Mouse (Mus musculus) MEL (cell line): ENCODE measurements around the gene Myf5.

Experiments used
- MAX ChIP-seq: IDR thresholded peaks from 2 replicates; pipeline ENCODE4 v1.6.1; 2011; ENCODE audit warnings: low read length, improper control_type of control experiment
- POLR2A ChIP-seq, 2 experiments: IDR thresholded peaks; 2 replicates each; pipeline ENCODE4 v1.6.1; 2011 to 2012; ENCODE audit warnings: low read length in 2 of 2, mild to moderate bottlenecking in 2 of 2, control low read depth in 1 of 2, improper control_type of control experiment in 1 of 2, low read depth in 1 of 2, moderate library complexity in 1 of 2; ENCODE audit not compliant: control insufficient read depth in 1 of 2, insufficient read depth in 1 of 2, poor library complexity in 1 of 2

DNA sequence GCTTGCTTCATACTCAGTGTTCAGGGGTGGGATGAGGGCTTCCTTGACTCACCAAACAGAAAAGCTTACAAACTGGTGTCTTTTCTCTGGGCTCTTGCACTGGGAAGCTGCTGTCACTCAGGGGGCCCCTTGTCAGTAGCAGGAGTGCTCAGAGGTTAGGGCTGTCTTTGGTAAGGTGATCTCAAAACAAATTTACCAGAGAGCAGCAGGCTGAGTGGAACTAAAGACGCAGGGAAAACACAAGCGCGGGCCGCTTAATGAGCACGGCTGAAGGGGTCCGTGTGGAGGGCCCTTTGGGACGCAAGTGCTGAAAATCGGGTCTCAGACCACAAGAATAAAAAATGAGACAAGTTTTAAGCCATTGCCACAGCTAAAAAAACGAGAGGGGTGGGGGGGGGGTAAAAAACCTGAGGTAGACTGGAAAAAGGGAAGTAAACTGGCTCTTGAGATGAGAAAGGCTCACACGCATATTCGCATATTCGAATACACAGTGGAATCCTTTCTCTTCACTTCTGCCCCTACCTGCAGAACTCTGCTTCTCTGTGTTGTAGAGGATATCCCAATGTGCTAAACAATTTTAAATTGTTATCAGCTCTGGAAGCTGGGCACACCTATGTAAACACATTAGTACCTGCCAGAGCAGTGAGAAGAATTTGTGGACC, 2.9 kb upstream of the Myf5 start:
- no peak for TF ChIP-seq POLR2A (IDR thresholded peaks at IDR 0.05; ENCODE audit: control insufficient read depth in 1 of 2, insufficient read depth in 1 of 2, low read depth in 1 of 2, low read length in 2 of 2, poor library complexity in 1 of 2)
- no peak for TF ChIP-seq MAX
